Mouse (Mus musculus): ENCODE results near the gene Gm9049.
"Not testable (repeated sequence)": the region's sequence is repeated elsewhere in the genome, so short reads cannot be mapped to it uniquely, and the experiment has no call there.

The Gm9049 gene

DNA sequence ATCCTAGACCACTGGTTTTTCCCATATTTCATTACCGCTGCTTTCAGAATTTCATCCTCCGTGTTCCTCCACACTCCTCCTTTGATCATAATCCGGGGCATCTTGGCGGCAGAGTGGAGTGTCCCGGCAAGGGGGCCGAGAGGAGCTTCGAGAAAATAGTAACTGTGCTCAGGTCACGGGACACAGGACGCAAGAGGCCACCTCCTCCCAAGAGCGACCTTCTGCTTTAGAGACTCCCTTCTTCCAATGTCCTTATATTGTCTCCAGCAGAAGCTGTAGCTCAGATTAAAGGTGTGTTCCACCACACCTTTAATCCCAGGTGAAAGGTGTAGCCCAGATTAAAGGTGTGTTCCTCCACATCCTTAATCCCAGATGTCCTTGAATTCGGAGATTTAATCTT, at the start of gene Gm9049:
Gm9049 (minus strand) TSS at position 101 of the 400 bp plus-strand sequence.
- not testable (repeated sequence) for H3K9me3 ChIP-seq (ENCODE audit: low read length); H3K4me1 ChIP-seq (replicated peaks; ENCODE audit: low read depth, low read length); H3K36me3 ChIP-seq (ENCODE audit: insufficient read depth, low read length)

DNA sequence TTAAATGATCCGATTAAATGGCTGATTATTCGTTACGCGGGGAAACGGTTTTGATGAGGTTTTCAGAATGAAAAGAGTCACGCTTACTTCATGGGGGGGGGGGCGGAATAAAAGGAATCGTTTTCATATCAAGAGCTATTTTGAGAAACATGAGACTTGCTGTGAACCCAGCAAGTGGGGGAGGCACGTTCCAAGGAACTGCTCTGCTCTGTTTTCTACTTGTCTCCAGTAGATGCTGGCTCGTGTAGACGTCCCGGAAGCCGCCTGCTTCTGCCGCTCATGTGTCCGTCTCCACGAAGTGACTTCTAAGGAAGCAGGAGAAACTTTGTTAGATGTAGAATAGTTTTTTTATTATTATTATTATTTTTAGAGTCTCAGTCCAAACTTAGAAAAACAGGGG, 46.0 kb upstream of the Gm9049 start:
- H3K9me3 ChIP-seq (ENCODE audit: low read length), result no peaks in the 10 kb centered on the region
- H3K36me3 ChIP-seq (ENCODE audit: insufficient read depth, low read length), result no peaks in the 10 kb centered on the region
- H3K4me3 ChIP-seq (replicated peaks; ENCODE audit: low read length), result no peak overlapping the region
- TF ChIP-seq CTCF (conservative IDR thresholded peaks at IDR 0.05; ENCODE audit: low read length) (no peak), POU5F1 (IDR thresholded peaks at IDR 0.05; ENCODE audit: borderline replicate concordance, low read length) (no peak), NANOG (IDR thresholded peaks at IDR 0.05; ENCODE audit: borderline replicate concordance, low read length) (no peak)
- H3K27me3 ChIP-seq (ENCODE audit: insufficient read depth, low read length), result peaks cover 11% of the 10 kb centered on the region
- H3K4me1 ChIP-seq (replicated peaks; ENCODE audit: low read depth, low read length), result no peaks in the 10 kb centered on the region

More for the DNA sequence above, at the start of gene Gm9049:
- not testable (repeated sequence) for H3K27me3 ChIP-seq (ENCODE audit: insufficient read depth, low read length); H3K4me3 ChIP-seq (replicated peaks; ENCODE audit: low read length)

DNA sequence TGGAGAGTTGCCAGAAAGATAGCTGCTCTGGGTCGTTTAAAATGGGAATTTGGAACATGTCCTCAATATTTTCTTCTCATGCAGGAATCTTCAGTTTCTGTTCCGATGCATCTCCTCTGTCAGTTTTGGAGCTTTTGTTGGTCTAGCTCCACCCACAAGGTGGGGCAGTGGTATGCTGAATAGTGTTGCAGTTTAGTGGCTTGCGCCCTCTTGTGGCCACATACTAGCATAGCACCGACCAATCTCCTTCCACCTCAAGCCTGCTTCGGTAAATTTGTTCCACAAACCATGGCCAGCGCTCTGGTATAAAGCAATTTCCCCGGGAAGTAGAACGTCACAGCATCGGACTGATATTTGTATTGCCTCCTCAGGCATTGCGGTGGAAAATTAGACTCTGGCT, 16.5 kb upstream of the Gm9049 start:
- TF ChIP-seq CTCF (conservative IDR thresholded peaks at IDR 0.05; ENCODE audit: low read length) (peak; percentile 87), NANOG (IDR thresholded peaks at IDR 0.05; ENCODE audit: borderline replicate concordance, low read length) (no peak), POU5F1 (IDR thresholded peaks at IDR 0.05; ENCODE audit: borderline replicate concordance, low read length) (no peak)
- Histone ChIP-seq H3K9me3 (ENCODE audit: low read length) (peaks cover 6% of the 10 kb centered on the region), H3K4me3 (replicated peaks; ENCODE audit: low read length) (no peak overlapping the region), H3K36me3 (ENCODE audit: insufficient read depth, low read length) (no peaks in the 10 kb centered on the region), H3K4me1 (replicated peaks; ENCODE audit: low read depth, low read length) (peaks cover 9% of the 10 kb centered on the region; the same call in 1 of the 2 replicates), H3K27me3 (ENCODE audit: insufficient read depth, low read length) (no peaks in the 10 kb centered on the region)

GRCm38 (mm10) chr10:118369518-118369917, 15.6 kb upstream of the Gm9049 start:
- H3K4me3 ChIP-seq (replicated peaks; ENCODE audit: low read length), result no peak overlapping the region
- TF ChIP-seq CTCF (conservative IDR thresholded peaks at IDR 0.05; ENCODE audit: low read length) (no peak), NANOG (IDR thresholded peaks at IDR 0.05; ENCODE audit: borderline replicate concordance, low read length) (no peak), POU5F1 (IDR thresholded peaks at IDR 0.05; ENCODE audit: borderline replicate concordance, low read length) (no peak)
- peaks cover 15% of the 10 kb centered on the region for H3K9me3 ChIP-seq (ENCODE audit: low read length)
- H3K4me1 ChIP-seq (replicated peaks; ENCODE audit: low read depth, low read length), result peaks cover 9% of the 10 kb centered on the region; the same call in 1 of the 2 replicates
- H3K36me3 ChIP-seq (ENCODE audit: insufficient read depth, low read length), result no peaks in the 10 kb centered on the region
- no peaks in the 10 kb centered on the region for H3K27me3 ChIP-seq (ENCODE audit: insufficient read depth, low read length)

DNA sequence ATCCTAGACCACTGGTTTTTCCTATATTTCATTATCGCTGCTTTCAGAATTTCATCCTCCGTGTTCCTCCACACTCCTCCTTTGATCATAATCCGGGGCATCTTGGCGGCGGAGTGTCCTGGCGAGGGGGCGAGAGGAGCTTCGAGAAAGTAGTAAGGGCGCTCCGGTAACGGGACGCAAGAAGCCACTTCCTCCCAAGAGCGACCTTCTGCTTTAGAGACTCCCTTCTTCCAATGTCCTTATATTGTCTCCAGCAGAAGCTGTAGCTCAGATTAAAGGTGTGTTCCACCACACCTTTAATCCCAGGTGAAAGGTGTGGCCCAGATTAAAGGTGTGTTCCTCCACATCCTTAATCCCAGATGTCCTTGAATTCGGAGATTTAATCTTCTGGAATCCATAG, 5.3 kb downstream of the Gm9049 start, which contains the start of gene Gm9048:
Gm9048 (minus strand) TSS at position 101 of the 400 bp plus-strand sequence.
- not testable (repeated sequence) for H3K4me3 ChIP-seq (replicated peaks; ENCODE audit: low read length); H3K36me3 ChIP-seq (ENCODE audit: insufficient read depth, low read length); H3K9me3 ChIP-seq (ENCODE audit: low read length); H3K27me3 ChIP-seq (ENCODE audit: insufficient read depth, low read length); H3K4me1 ChIP-seq (replicated peaks; ENCODE audit: low read depth, low read length)

DNA sequence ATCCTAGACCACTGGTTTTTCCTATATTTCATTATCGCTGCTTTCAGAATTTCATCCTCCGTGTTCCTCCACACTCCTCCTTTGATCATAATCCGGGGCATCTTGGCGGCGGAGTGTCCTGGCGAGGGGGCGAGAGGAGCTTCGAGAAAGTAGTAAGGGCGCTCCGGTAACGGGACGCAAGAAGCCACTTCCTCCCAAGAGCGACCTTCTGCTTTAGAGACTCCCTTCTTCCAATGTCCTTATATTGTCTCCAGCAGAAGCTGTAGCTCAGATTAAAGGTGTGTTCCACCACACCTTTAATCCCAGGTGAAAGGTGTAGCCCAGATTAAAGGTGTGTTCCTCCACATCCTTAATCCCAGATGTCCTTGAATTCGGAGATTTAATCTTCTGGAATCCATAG, 10.8 kb downstream of the Gm9049 start, which contains the start of gene Gm9046:
Gm9046 (minus strand) TSS at position 101 of the 400 bp plus-strand sequence.
- H3K36me3 ChIP-seq (ENCODE audit: insufficient read depth, low read length), result not testable (repeated sequence)

GRCm38 (mm10) chr10:118337731-118338130, 16.2 kb downstream of the Gm9049 start, which contains the start of gene Gm9045:
TSS of gene Gm9045 (minus strand) at chr10:118337831.
- not testable (repeated sequence) for H3K4me1 ChIP-seq (replicated peaks; ENCODE audit: low read depth, low read length); H3K9me3 ChIP-seq (ENCODE audit: low read length); H3K4me3 ChIP-seq (replicated peaks; ENCODE audit: low read length); H3K27me3 ChIP-seq (ENCODE audit: insufficient read depth, low read length); H3K36me3 ChIP-seq (ENCODE audit: insufficient read depth, low read length)

More for the DNA sequence above, 10.8 kb downstream of the Gm9049 start, which contains the start of gene Gm9046:
- H3K4me1 ChIP-seq (replicated peaks; ENCODE audit: low read depth, low read length); H3K9me3 ChIP-seq (ENCODE audit: low read length); H3K4me3 ChIP-seq (replicated peaks; ENCODE audit: low read length); H3K27me3 ChIP-seq (ENCODE audit: insufficient read depth, low read length): not testable (repeated sequence)

DNA sequence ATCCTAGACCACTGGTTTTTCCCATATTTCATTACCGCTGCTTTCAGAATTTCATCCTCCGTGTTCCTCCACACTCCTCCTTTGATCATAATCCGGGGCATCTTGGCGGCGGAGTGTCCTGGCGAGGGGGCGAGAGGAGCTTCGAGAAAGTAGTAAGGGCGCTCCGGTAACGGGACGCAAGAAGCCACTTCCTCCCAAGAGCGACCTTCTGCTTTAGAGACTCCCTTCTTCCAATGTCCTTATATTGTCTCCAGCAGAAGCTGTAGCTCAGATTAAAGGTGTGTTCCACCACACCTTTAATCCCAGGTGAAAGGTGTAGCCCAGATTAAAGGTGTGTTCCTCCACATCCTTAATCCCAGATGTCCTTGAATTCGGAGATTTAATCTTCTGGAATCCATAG, 21.6 kb downstream of the Gm9049 start, which contains the start of gene Gm9044:
Gm9044 (minus strand) TSS at position 101 of the 400 bp plus-strand sequence.
- H3K9me3 ChIP-seq (ENCODE audit: low read length); H3K4me1 ChIP-seq (replicated peaks; ENCODE audit: low read depth, low read length); H3K36me3 ChIP-seq (ENCODE audit: insufficient read depth, low read length); H3K27me3 ChIP-seq (ENCODE audit: insufficient read depth, low read length); H3K4me3 ChIP-seq (replicated peaks; ENCODE audit: low read length): not testable (repeated sequence)

DNA sequence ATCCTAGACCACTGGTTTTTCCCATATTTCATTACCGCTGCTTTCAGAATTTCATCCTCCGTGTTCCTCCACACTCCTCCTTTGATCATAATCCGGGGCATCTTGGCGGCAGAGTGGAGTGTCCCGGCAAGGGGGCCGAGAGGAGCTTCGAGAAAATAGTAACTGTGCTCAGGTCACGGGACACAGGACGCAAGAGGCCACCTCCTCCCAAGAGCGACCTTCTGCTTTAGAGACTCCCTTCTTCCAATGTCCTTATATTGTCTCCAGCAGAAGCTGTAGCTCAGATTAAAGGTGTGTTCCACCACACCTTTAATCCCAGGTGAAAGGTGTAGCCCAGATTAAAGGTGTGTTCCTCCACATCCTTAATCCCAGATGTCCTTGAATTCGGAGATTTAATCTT, 27.0 kb downstream of the Gm9049 start, which contains the start of gene Gm9040:
Gm9040 (minus strand) TSS at position 101 of the 400 bp plus-strand sequence.
- not testable (repeated sequence) for H3K36me3 ChIP-seq (ENCODE audit: insufficient read depth, low read length); H3K27me3 ChIP-seq (ENCODE audit: insufficient read depth, low read length); H3K9me3 ChIP-seq (ENCODE audit: low read length); H3K4me3 ChIP-seq (replicated peaks; ENCODE audit: low read length); H3K4me1 ChIP-seq (replicated peaks; ENCODE audit: low read depth, low read length)

DNA sequence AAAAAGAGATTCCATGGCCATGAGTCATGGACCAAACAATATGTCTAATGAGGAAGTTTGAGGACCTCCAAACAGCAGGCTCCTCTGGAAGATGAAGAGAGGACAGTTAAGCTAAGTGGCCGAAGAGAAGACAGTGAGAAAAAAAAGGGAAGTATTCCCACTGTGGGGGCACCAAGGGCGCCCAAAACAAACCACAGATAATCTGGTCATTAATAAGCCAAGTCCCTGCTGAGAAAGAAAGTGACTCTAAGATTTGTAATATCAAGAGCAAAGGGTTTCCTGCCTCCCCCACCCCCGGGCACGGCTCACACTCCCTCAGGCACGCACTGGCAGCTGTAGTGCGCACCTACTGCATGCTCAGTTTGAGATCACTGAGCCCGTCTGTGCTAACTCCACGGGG, 34.9 kb downstream of the Gm9049 start:
- Histone ChIP-seq H3K9me3 (ENCODE audit: low read length) (no peaks in the 10 kb centered on the region), H3K4me3 (replicated peaks; ENCODE audit: low read length) (no peak overlapping the region), H3K4me1 (replicated peaks; ENCODE audit: low read depth, low read length) (no peaks in the 10 kb centered on the region), H3K27me3 (ENCODE audit: insufficient read depth, low read length) (no peaks in the 10 kb centered on the region), H3K36me3 (ENCODE audit: insufficient read depth, low read length) (no peaks in the 10 kb centered on the region)
- TF ChIP-seq CTCF (conservative IDR thresholded peaks at IDR 0.05; ENCODE audit: low read length) (no peak), NANOG (IDR thresholded peaks at IDR 0.05; ENCODE audit: borderline replicate concordance, low read length) (no peak), POU5F1 (IDR thresholded peaks at IDR 0.05; ENCODE audit: borderline replicate concordance, low read length) (no peak)

DNA sequence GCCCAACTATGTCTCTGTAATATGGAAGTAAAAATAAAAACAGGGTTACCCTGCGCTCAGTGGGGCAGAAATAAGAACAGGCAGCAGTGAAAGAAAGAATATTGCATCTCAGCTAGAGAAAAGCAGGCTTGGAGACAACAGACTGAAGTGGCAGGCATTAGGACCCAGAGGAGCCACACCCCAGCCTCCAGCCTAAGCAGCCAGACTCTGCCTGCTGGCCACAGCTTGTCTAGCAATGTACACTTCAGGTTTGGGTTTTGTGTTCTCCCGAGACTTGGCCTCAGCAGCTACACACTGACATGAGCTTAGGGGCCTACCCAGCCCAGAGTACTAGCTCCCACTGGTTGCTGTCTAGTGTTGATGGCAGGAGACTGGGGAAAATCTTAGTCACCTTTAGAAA, 51.8 kb downstream of the Gm9049 start:
- H3K4me1 ChIP-seq (replicated peaks; ENCODE audit: low read depth, low read length); H3K27me3 ChIP-seq (ENCODE audit: insufficient read depth, low read length); H3K36me3 ChIP-seq (ENCODE audit: insufficient read depth, low read length); H3K9me3 ChIP-seq (ENCODE audit: low read length); H3K4me3 ChIP-seq (replicated peaks; ENCODE audit: low read length): not testable (repeated sequence)

All from E14TG2a.4 (cell line).